Mouse (Mus musculus) heart, postnatal 0 days (tissue): Measurements from ENCODE around the gene Zfp689. TPM values are rescaled to one million over a fixed set of nuclear protein-coding genes. Genes with fewer than 3 reads are reported as not detected.

Source experiments
- ATAC-seq: fragments of 200-750 bp; cut with Nextera tagmentation; 2 replicates; pipeline ENCODE4 v1.8.0; 2017; ENCODE audit warnings: low read depth, moderate number of reproducible peaks, moderate library complexity; ENCODE audit not compliant: insufficient read depth
- DNase-seq: peaks from one replicate; pipeline ENCODE4 v3.0.0-alpha.2; 2016; ENCODE audit warnings: low spot score
- H3K27ac ChIP-seq: fragments of 300-500 bp; sonication (generic); 2 replicates; pipeline ENCODE4 v1.5.1; 2014; ENCODE audit warnings: low read depth, mild to moderate bottlenecking
- H3K27me3 ChIP-seq: fragments of 300-500 bp; sonication (generic); 2 replicates; pipeline ENCODE4 v1.6.1; 2014; ENCODE audit warnings: low read length, mixed read lengths; ENCODE audit not compliant: control insufficient read depth, insufficient read depth
- H3K36me3 ChIP-seq: fragments of 300-500 bp; sonication (generic); replicated peaks from 2 replicates; pipeline ENCODE4 v1.6.1; 2014; ENCODE audit warnings: low read length, mixed read lengths; ENCODE audit not compliant: control insufficient read depth, insufficient read depth
- H3K4me1 ChIP-seq: fragments of 300-500 bp; sonication (generic); 2 replicates; pipeline ENCODE4 v1.6.1; 2014; ENCODE audit warnings: antibody characterized with exemption; ENCODE audit not compliant: control insufficient read depth, insufficient read depth
- H3K4me2 ChIP-seq: fragments of 300-500 bp; sonication (generic); 2 replicates; pipeline ENCODE4 v1.6.1; 2014; ENCODE audit warnings: low read depth, mild to moderate bottlenecking, low read length, moderate library complexity
- H3K4me3 ChIP-seq: fragments of 300-500 bp; sonication (generic); 2 replicates; pipeline ENCODE4 v1.5.1; 2014; ENCODE audit warnings: low read depth, low read length
- H3K9ac ChIP-seq: fragments of 300-500 bp; sonication (generic); replicated peaks from 2 replicates; pipeline ENCODE4 v1.6.1; 2014; ENCODE audit warnings: low read depth, low read length, mixed read lengths
- H3K9me3 ChIP-seq: fragments of 300-500 bp; sonication (generic); replicated peaks from 2 replicates; pipeline ENCODE4 v1.6.1; 2016; ENCODE audit warnings: low read length; ENCODE audit not compliant: control insufficient read depth
- CTCF ChIP-seq: IDR thresholded peaks from 2 replicates; pipeline ENCODE4 v1.5.1; 2016; ENCODE audit warnings: antibody characterized with exemption, control low read depth, low read depth
- EP300 ChIP-seq: IDR thresholded peaks from 2 replicates; pipeline ENCODE4 v1.6.1; 2016; ENCODE audit warnings: antibody characterized with exemption, low read depth
- WGBS: fragments of 180-500 bp; shearing (Covaris S2); extraction: QIAGEN DNeasy Blood & Tissue Kit; methylation state at CpG from one replicate; pipeline ENCODE4 v1.1.7; 2014; 5-methylcytosine and 5-hydroxymethylcytosine counted together
- polyA plus RNA-seq: library from polyadenylated mRNA; unstranded; fragments of >200 nt; fragmentation: Nextera tagmentation; extraction: Ambion mirVana; gene quantifications from 2 replicates; pipeline ENCODE4 v1.2.1, GENCODE M21; 2015
- total RNA-seq: library from RNA; depleted of rRNA; stranded (reverse); fragments of >200 nt; gene quantifications from 2 replicates; pipeline ENCODE4 v1.2.3, GENCODE M21; 2014; ENCODE audit warnings: low replicate concordance

The Zfp689 gene
- total and polyA plus RNA-seq, 2 experiments from 2014 or later: 2.6 to 3.0 TPM

- TF ChIP-seq CTCF (no peak), EP300 (no peak)
- no peaks in the 10 kb centered on the region for H3K9me3 ChIP-seq
- ATAC-seq (no peak), DNase-seq (no peak)
- 83% methylated on average over 7 of the region's 7 CpGs for WGBS
- H3K4me1 ChIP-seq: peaks cover 12% of the 10 kb centered on the region
- no peak overlapping the region for H3K4me3 ChIP-seq
- H3K27ac ChIP-seq: no peak overlapping the region
- peaks cover 17% of the 10 kb centered on the region for H3K36me3 ChIP-seq
- no peak overlapping the region for H3K4me2 ChIP-seq
- no peaks in the 10 kb centered on the region for H3K27me3 ChIP-seq
- H3K9ac ChIP-seq: no peak overlapping the region
Measured at GRCm38 (mm10) chr7:127454905-127455304, 5.9 kb upstream of the Zfp689 start.

- DNase-seq (no peak), ATAC-seq (no peak)
- Histone ChIP-seq H3K27me3 (no peaks in the 10 kb centered on the region), H3K9me3 (no peaks in the 10 kb centered on the region), H3K4me3 (no peak overlapping the region), H3K4me2 (no peak overlapping the region), H3K9ac (no peak overlapping the region), H3K36me3 (peaks cover 17% of the 10 kb centered on the region), H3K27ac (no peak overlapping the region), H3K4me1 (peaks cover 19% of the 10 kb centered on the region)
- WGBS: 97% methylated on average over 2 of the region's 2 CpGs
- TF ChIP-seq EP300 (no peak), CTCF (no peak)
Measured at GRCm38 (mm10) chr7:127453056-127453455, 4.1 kb upstream of the Zfp689 start.

GRCm38 (mm10) chr7:127449966-127450365 is 1.0 kb upstream of the Zfp689 start:
- no peaks in the 10 kb centered on the region for H3K9me3 ChIP-seq
- peak overlapping the region; percentile 69 for H3K4me2 ChIP-seq
- peak overlapping the region; percentile 72 for H3K4me3 ChIP-seq
- H3K27ac ChIP-seq: no peak overlapping the region
- H3K36me3 ChIP-seq: peaks cover 4% of the 10 kb centered on the region; the same call in 1 of the 2 replicates
- no peaks in the 10 kb centered on the region for H3K27me3 ChIP-seq
- ATAC-seq: no peak
- 83% methylated on average over 7 of the region's 7 CpGs for WGBS
- H3K4me1 ChIP-seq: peaks cover 19% of the 10 kb centered on the region
- no peak for TF ChIP-seq EP300
- TF ChIP-seq CTCF: no peak
- H3K9ac ChIP-seq: 0 out of 2 replicates have a peak overlapping the region, but pooled peaks have one; percentile 29
- no peak for DNase-seq

DNA sequence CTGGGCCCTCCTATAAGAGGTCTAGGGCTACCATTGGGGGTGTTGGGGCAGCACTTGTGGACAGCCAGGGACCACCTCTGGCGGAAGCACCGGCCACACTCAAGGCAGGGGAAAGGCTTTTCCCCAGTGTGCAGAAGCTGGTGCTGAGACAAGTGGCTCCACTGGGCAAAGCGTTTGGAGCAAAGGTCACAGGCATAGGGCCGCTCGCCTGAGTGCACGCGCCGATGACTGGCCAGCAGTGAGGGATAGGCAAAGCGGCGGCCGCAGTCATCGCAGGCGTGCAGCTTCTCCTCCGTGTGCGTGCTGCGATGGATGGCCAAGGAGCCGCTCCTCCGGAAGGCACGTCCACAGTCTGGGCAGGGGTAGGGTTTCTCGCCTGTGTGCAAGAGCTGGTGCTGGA is 5.0 kb downstream of the Zfp689 start:
- peaks cover 27% of the 10 kb centered on the region for H3K36me3 ChIP-seq
- no peak for TF ChIP-seq CTCF

GRCm38 (mm10) chr7:127437724-127438123 is 11.2 kb downstream of the Zfp689 start:
- Histone ChIP-seq H3K4me3 (no peak overlapping the region), H3K9me3 (peaks cover 7% of the 10 kb centered on the region; the same call in 1 of the 2 replicates), H3K4me1 (no peaks in the 10 kb centered on the region), H3K27me3 (no peaks in the 10 kb centered on the region), H3K36me3 (peaks cover 7% of the 10 kb centered on the region; the same call in 1 of the 2 replicates), H3K9ac (no peak overlapping the region), H3K27ac (no peak overlapping the region), H3K4me2 (no peak overlapping the region)
- ATAC-seq (no peak), DNase-seq (no peak)
- no peak for TF ChIP-seq EP300
- TF ChIP-seq CTCF: peak; percentile 34
- WGBS: 86% methylated on average over 3 of the region's 3 CpGs

More for the DNA sequence above, 5.0 kb downstream of the Zfp689 start:
- WGBS: 89% methylated on average over 20 of the region's 20 CpGs
- DNase-seq (no peak), ATAC-seq (no peak)
- Histone ChIP-seq H3K4me1 (no peaks in the 10 kb centered on the region), H3K27me3 (no peaks in the 10 kb centered on the region), H3K4me3 (no peak overlapping the region), H3K4me2 (no peak overlapping the region), H3K9me3 (no peaks in the 10 kb centered on the region), H3K9ac (no peak overlapping the region), H3K27ac (no peak overlapping the region)

- Histone ChIP-seq H3K4me2 (no peak overlapping the region), H3K9me3 (peaks cover 7% of the 10 kb centered on the region; the same call in 1 of the 2 replicates), H3K27me3 (no peaks in the 10 kb centered on the region), H3K9ac (no peak overlapping the region), H3K4me1 (no peaks in the 10 kb centered on the region), H3K27ac (no peak overlapping the region), H3K36me3 (no peaks in the 10 kb centered on the region), H3K4me3 (no peak overlapping the region)
- no peak for TF ChIP-seq CTCF
- no peak for TF ChIP-seq EP300
- ATAC-seq (no peak), DNase-seq (no peak)
- WGBS: 75% methylated on average over 4 of the region's 4 CpGs
Measured at GRCm38 (mm10) chr7:127435206-127435605, 13.8 kb downstream of the Zfp689 start.
